In genomic region chr17:36931806-36932205, GRCm38 (mm10) we compare ENCODE assay signal across 9 mouse cellular contexts.
A peak's percentile ranks its signal among the peaks of the same experiment; 100 is the strongest.
DNase-seq lines count a peak whose midpoint lies in the region.
"Had no signal": no experiment of that assay in that cellular context is flagged by ENCODE, and none has a peak within 500 bp of the region (broad histone marks: within the 10 kb centered on the region; RNA-seq: fewer than 3 reads in every experiment).

No protein-coding gene starts in this region.

- DNase-seq in 3T3-L1 (ENCODE audit: low read depth, low spot score) = peak; percentile 95
- peak; percentile 66 for DNase-seq in Muller cell, postnatal 12 days (ENCODE audit: inconsistent ontology term)
- peak; percentile 63 to 65 for DNase-seq in heart, adult 9 months (ENCODE audit: low spot score in 2 of 2)
- peak; percentile 60 to 66 for DNase-seq in kidney, postnatal 36 days
- DNase-seq in ovary, postnatal 36 days (ENCODE audit: low spot score) = no peak
- no peak for DNase-seq in yolk sac, embryonic 10.5 days (ENCODE audit: low spot score)
- no peak for DNase-seq in urinary bladder, postnatal 10 days (ENCODE audit: low spot score)
- DNase-seq in layer of hippocampus, adult 9-10 months (ENCODE audit: low spot score) = no peak
- DNase-seq: liver had no signal

Comparison
In these comparisons a context has a peak if more than half of its experiments do, and no peak if none do; other contexts are left out.
1. DNase-seq: peak in 3T3-L1 (single experiment), Muller cell, postnatal 12 days (single experiment), heart, adult 9 months (2 of 2) and kidney, postnatal 36 days (2 of 2); none in ovary, postnatal 36 days (single experiment), yolk sac, embryonic 10.5 days (single experiment), urinary bladder, postnatal 10 days (single experiment) and layer of hippocampus, adult 9-10 months (single experiment).